Mouse (Mus musculus) retina, adult 2 months (tissue): Measurements from ENCODE around the gene Nup214.
A peak's percentile ranks its signal among the peaks of the same experiment; 100 is the strongest.

ENCODE experiments used
- DNase-seq: peaks from one replicate; pipeline ENCODE4 v3.0.0-alpha.2; 2012; ENCODE audit warnings: low read depth, low spot score

Gene Nup214

GRCm38 (mm10) chr2:32043836-32044235, 69.6 kb downstream of the Nup214 start:
- no peak for DNase-seq

- no peak for DNase-seq
Measured at GRCm38 (mm10) chr2:32045375-32045774, 71.1 kb downstream of the Nup214 start.

GRCm38 (mm10) chr2:32046009-32046408, 71.8 kb downstream of the Nup214 start:
- no peak for DNase-seq

GRCm38 (mm10) chr2:32047323-32047722, 73.1 kb downstream of the Nup214 start:
- DNase-seq = no peak

GRCm38 (mm10) chr2:32051791-32052190, 77.6 kb downstream of the Nup214 start:
- DNase-seq = no peak

GRCm38 (mm10) chr2:32052418-32052817, 78.2 kb downstream of the Nup214 start:
- no peak for DNase-seq

GRCm38 (mm10) chr2:32055357-32055965, 81.2 kb downstream of the Nup214 start:
- DNase-seq = peak; percentile 65

GRCm38 (mm10) chr2:32056524-32056923, 82.3 kb downstream of the Nup214 start:
- no peak for DNase-seq

GRCm38 (mm10) chr2:32057360-32057759, 83.1 kb downstream of the Nup214 start:
- DNase-seq = no peak

GRCm38 (mm10) chr2:32057794-32058193, 83.6 kb downstream of the Nup214 start:
- DNase-seq = no peak

GRCm38 (mm10) chr2:32058241-32058640, 84.0 kb downstream of the Nup214 start:
- no peak for DNase-seq

GRCm38 (mm10) chr2:32058716-32059115, 84.5 kb downstream of the Nup214 start:
- no peak for DNase-seq

GRCm38 (mm10) chr2:32059613-32060012, 85.4 kb downstream of the Nup214 start:
- DNase-seq = no peak

- no peak for DNase-seq
Measured at GRCm38 (mm10) chr2:32060228-32060805, 86.1 kb downstream of the Nup214 start.

- DNase-seq = no peak
Measured at GRCm38 (mm10) chr2:32061189-32061588, 87.0 kb downstream of the Nup214 start.

GRCm38 (mm10) chr2:32061722-32062505, 87.7 kb downstream of the Nup214 start:
- no peak for DNase-seq

GRCm38 (mm10) chr2:32062626-32063410, 88.6 kb downstream of the Nup214 start:
- no peak for DNase-seq

- DNase-seq = no peak
Measured at GRCm38 (mm10) chr2:32063451-32064151, 89.4 kb downstream of the Nup214 start.

- no peak for DNase-seq
Measured at GRCm38 (mm10) chr2:32064913-32065312, 90.7 kb downstream of the Nup214 start.

GRCm38 (mm10) chr2:32065371-32065791, 91.1 kb downstream of the Nup214 start:
- DNase-seq = no peak

- DNase-seq = no peak
Measured at GRCm38 (mm10) chr2:32066005-32066404, 91.8 kb downstream of the Nup214 start.
